Mouse (Mus musculus) sigmoid colon, adult 10 weeks (tissue): ENCODE data around the gene 4833420G17Rik. TPM values are rescaled to one million over a fixed set of nuclear protein-coding genes. Genes with fewer than 3 reads are reported as not detected.

Experiments
- polyA plus RNA-seq: library from polyadenylated mRNA; stranded (reverse); fragments of 350-450 nt; fragmentation: Illumina TruSeq; extraction: RNeasy Lipid Tissue Mini Kit (QIAGEN cat#74804); gene quantifications from one replicate; pipeline ENCODE4 v1.2.3, GENCODE M21; 2014; ENCODE audit warnings: low read depth, low replicate concordance

The 4833420G17Rik gene
- polyA plus RNA-seq, result 104 TPM

DNA sequence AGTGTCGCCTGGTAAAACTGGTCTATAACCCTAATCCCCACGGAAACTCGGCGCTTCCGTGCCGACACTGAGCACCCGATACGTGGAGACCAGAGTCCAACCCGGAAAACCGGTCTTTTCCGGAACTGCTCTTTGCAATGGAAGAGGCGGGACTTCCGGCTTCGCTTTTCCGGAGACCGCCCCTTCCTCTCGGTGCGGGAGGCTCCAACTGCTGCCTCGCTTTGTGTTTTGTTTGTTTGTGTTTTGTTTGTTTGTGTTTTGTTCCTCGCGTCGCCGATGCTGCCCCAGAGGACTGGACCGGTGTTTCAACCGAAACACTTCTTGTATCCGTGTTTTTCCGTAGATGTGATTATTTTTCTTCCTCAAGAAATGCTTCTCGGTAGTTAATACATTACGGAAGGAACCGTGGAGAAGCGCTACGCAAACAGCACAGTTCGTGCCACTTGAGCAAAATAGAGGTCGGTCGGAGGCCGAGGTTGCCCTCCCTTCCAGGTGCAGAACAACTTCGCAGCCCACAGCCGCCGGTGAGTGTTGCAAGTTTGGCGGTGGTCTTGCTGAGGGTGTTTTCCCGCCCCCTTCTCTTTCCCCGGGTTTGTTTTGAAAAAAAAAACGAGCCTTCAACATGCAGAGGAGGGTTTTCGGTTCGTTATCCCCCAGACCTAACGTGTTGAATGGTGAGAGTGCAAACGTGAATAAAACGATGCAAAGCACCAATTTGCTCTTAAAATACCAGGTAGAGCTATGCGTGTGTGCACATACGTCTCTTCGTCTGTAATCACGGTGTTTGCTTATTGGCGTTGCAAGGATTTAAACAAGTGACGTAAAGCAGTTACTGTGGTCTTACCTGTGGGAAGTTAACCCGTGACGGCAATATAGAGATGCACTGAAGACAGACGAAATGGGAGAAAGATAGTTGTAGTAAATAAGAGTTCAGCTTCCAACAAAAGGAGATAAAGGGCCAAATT lies at the start of gene 4833420G17Rik:
Gene 4833420G17Rik, plus strand, starts transcription at position 173 of the 965 bp plus-strand sequence.

GRCm38 (mm10) chr13:119487880-119488580 lies 25.5 kb downstream of the 4833420G17Rik start, which contains the start of the genes Tmem267 and 3110070M22Rik:
Gene Tmem267, plus strand, starts transcription at chr13:119488039.
Gene 3110070M22Rik, minus strand, starts transcription at chr13:119488383.

Other genes starting within 250 kb of the 4833420G17Rik start
- 254 TPM for gene Paip1, start 34.2 kb upstream of the 4833420G17Rik start, polyA plus RNA-seq
- 19.2 TPM for gene Tmem267, start 25.3 kb downstream of the 4833420G17Rik start, polyA plus RNA-seq
- not detected for gene 3110070M22Rik, start 25.6 kb downstream of the 4833420G17Rik start, polyA plus RNA-seq
- gene Ccl28, start 161.1 kb downstream of the 4833420G17Rik start, polyA plus RNA-seq, result 338 TPM
- 554 TPM for gene Hmgcs1, start 227.6 kb downstream of the 4833420G17Rik start, polyA plus RNA-seq